Mouse (Mus musculus) bone marrow macrophage, adult 2 months (primary cell): Measurements from ENCODE around the gene Rbm6.

Experiments used
- CTCF ChIP-seq: IDR thresholded peaks from 2 replicates; pipeline ENCODE4 v1.5.1; 2012; ENCODE audit warnings: low read depth, mild to moderate bottlenecking, low read length, moderate library complexity
- POLR2A ChIP-seq: IDR thresholded peaks from 2 replicates; pipeline ENCODE4 v1.6.1; 2012; ENCODE audit warnings: mild to moderate bottlenecking, low read depth, low read length, borderline replicate concordance

GRCm38 (mm10) chr9:107919441-107919840 is 46.4 kb upstream of the Rbm6 start:
- TF ChIP-seq POLR2A (no peak), CTCF (no peak)
